Mouse (Mus musculus) hindbrain, embryonic 16.5 days (tissue): ENCODE measurements around the gene Ccdc190. TPM values are rescaled to one million over a fixed set of nuclear protein-coding genes. Genes with fewer than 3 reads are reported as not detected.

Source experiments
- ATAC-seq: fragments of 200-750 bp; cut with Nextera tagmentation; 2 replicates; pipeline ENCODE4 v1.8.0; 2017; ENCODE audit warnings: moderate TSS enrichment, moderate library complexity
- H3K27ac ChIP-seq: fragments of 300-500 bp; sonication (generic); 2 replicates; pipeline ENCODE4 v1.5.1; 2014; ENCODE audit warnings: low read depth, mild to moderate bottlenecking, control low read depth, low read length, moderate library complexity
- H3K27me3 ChIP-seq: fragments of 300-500 bp; sonication (generic); replicated peaks from 2 replicates; pipeline ENCODE4 v1.6.1; 2014; ENCODE audit warnings: low read length; ENCODE audit not compliant: control insufficient read depth, insufficient read depth
- H3K36me3 ChIP-seq: fragments of 300-500 bp; sonication (generic); 2 replicates; pipeline ENCODE4 v1.6.1; 2014; ENCODE audit warnings: mild to moderate bottlenecking, low read length, moderate library complexity, mixed read lengths; ENCODE audit not compliant: control insufficient read depth, insufficient read depth
- H3K4me1 ChIP-seq: fragments of 300-500 bp; sonication (generic); 2 replicates; pipeline ENCODE4 v1.6.1; 2014; ENCODE audit warnings: low read depth, low read length; ENCODE audit not compliant: control insufficient read depth, insufficient read depth
- H3K4me2 ChIP-seq: fragments of 300-500 bp; sonication (generic); 2 replicates; pipeline ENCODE4 v1.6.1; 2014; ENCODE audit warnings: mild to moderate bottlenecking, low read length, control low read depth, moderate library complexity
- H3K4me3 ChIP-seq: fragments of 300-500 bp; sonication (generic); 2 replicates; pipeline ENCODE4 v1.5.1; 2014; ENCODE audit warnings: mild to moderate bottlenecking, low read length, control low read depth, moderate library complexity
- H3K9ac ChIP-seq: fragments of 300-500 bp; sonication (generic); 2 replicates; pipeline ENCODE4 v1.6.1; 2014; ENCODE audit warnings: low read depth, mild to moderate bottlenecking, control low read depth, low read length, moderate library complexity
- H3K9me3 ChIP-seq: fragments of 300-500 bp; sonication (generic); 2 replicates; pipeline ENCODE4 v1.6.1; 2014; ENCODE audit warnings: mild to moderate bottlenecking, low read length, moderate library complexity; ENCODE audit not compliant: control insufficient read depth
- WGBS: fragments of 180-500 bp; shearing (Covaris S2); extraction: QIAGEN DNeasy Blood & Tissue Kit; methylation state at CpG from one replicate; pipeline ENCODE4 v1.1.7; 2014; 5-methylcytosine and 5-hydroxymethylcytosine counted together
- polyA plus RNA-seq: library from polyadenylated mRNA; unstranded; fragments of >200 nt; fragmentation: Nextera tagmentation; extraction: Ambion mirVana; gene quantifications from 2 replicates; pipeline ENCODE4 v1.2.1, GENCODE M21; 2015

Gene Ccdc190
- polyA plus RNA-seq, 1 experiment from 2014 or later = 3.2 TPM

- peaks cover 5% of the 10 kb centered on the region for H3K9me3 ChIP-seq
- H3K27ac ChIP-seq = no peak overlapping the region
- H3K4me3 ChIP-seq = no peak overlapping the region
- peaks cover 13% of the 10 kb centered on the region for H3K36me3 ChIP-seq
- WGBS = 71% methylated on average over 7 of the region's 7 CpGs
- H3K4me2 ChIP-seq = no peak overlapping the region
- H3K4me1 ChIP-seq = no peaks in the 10 kb centered on the region
- H3K9ac ChIP-seq = no peak overlapping the region
- H3K27me3 ChIP-seq = no peaks in the 10 kb centered on the region
- ATAC-seq = no peak
These were observed 19.8 kb downstream of the Ccdc190 start for GRCm38 (mm10) chr1:169948280-169948679.

DNA sequence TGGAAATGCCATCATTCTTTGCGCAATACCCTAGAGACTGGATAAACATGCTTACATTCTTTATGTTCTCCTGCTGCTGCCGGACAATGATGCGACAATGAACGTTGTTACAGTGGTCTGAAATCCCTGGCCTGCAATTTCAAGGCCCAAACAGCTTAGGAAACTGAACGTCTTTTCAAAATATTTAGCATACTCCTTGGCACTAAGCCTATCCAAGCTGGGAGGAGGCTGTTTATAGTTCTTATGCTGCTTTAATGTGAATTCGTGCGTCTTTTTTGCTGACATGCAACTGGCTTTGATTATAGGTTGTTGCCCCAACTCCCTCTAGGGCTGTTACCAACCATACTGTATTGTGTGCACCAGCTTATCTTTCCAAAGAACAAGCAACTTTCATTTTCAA is 20.4 kb downstream of the Ccdc190 start:
- 71% methylated on average over 7 of the region's 7 CpGs for WGBS
- no peak overlapping the region for H3K9ac ChIP-seq
- H3K4me2 ChIP-seq = no peak overlapping the region
- peaks cover 13% of the 10 kb centered on the region for H3K36me3 ChIP-seq
- H3K27ac ChIP-seq = no peak overlapping the region
- H3K4me1 ChIP-seq = no peaks in the 10 kb centered on the region
- H3K9me3 ChIP-seq = peaks cover 5% of the 10 kb centered on the region
- no peak overlapping the region for H3K4me3 ChIP-seq
- no peaks in the 10 kb centered on the region for H3K27me3 ChIP-seq
- no peak for ATAC-seq

- ATAC-seq = no peak
- WGBS = 75% methylated on average over 7 of the region's 7 CpGs
- Histone ChIP-seq H3K4me2 (no peak overlapping the region), H3K27ac (no peak overlapping the region), H3K9ac (no peak overlapping the region), H3K36me3 (peaks cover 22% of the 10 kb centered on the region), H3K4me3 (no peak overlapping the region), H3K9me3 (peaks cover 3% of the 10 kb centered on the region), H3K4me1 (no peaks in the 10 kb centered on the region), H3K27me3 (no peaks in the 10 kb centered on the region)
These were observed 21.5 kb downstream of the Ccdc190 start for GRCm38 (mm10) chr1:169949981-169950380.

GRCm38 (mm10) chr1:169950651-169951050 is 22.2 kb downstream of the Ccdc190 start:
- H3K4me1 ChIP-seq = no peaks in the 10 kb centered on the region
- H3K27ac ChIP-seq = no peak overlapping the region
- H3K27me3 ChIP-seq = no peaks in the 10 kb centered on the region
- no peak overlapping the region for H3K4me2 ChIP-seq
- WGBS = 91% methylated on average over 4 of the region's 4 CpGs
- peaks cover 2% of the 10 kb centered on the region; the same call in 1 of the 2 replicates for H3K9me3 ChIP-seq
- H3K4me3 ChIP-seq = no peak overlapping the region
- peaks cover 29% of the 10 kb centered on the region for H3K36me3 ChIP-seq
- no peak overlapping the region for H3K9ac ChIP-seq
- ATAC-seq = no peak

DNA sequence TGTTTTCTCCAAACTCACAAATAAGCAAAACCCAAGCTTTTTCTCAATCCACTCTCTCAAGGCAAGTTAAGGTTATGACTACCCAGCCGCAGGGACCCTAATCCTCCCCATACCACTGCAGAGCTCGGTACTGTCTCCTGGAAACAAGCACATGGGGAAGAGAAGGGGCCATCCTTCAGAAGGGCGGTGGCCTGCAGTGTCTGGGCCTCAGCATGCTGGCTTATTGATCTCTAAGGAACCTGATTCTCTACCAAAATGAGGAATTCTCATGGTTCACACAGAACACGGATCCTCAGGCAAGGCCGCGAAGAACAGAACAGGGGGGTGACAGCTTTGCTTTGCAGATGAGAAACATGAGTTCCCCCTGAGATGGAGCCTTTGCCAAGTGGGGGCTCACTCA is 23.1 kb downstream of the Ccdc190 start:
- no peak for ATAC-seq
- no peaks in the 10 kb centered on the region for H3K27me3 ChIP-seq
- no peak overlapping the region for H3K4me2 ChIP-seq
- H3K9me3 ChIP-seq = peaks cover 2% of the 10 kb centered on the region; the same call in 1 of the 2 replicates
- no peak overlapping the region for H3K9ac ChIP-seq
- WGBS = 91% methylated on average over 6 of the region's 6 CpGs
- peaks cover 32% of the 10 kb centered on the region for H3K36me3 ChIP-seq
- no peak overlapping the region for H3K27ac ChIP-seq
- H3K4me1 ChIP-seq = no peaks in the 10 kb centered on the region
- H3K4me3 ChIP-seq = no peak overlapping the region

- H3K9ac ChIP-seq = no peak overlapping the region
- peaks cover 38% of the 10 kb centered on the region for H3K36me3 ChIP-seq
- no peak overlapping the region for H3K4me2 ChIP-seq
- no peak for ATAC-seq
- no peak overlapping the region for H3K4me3 ChIP-seq
- 91% methylated on average over 10 of the region's 10 CpGs for WGBS
- no peaks in the 10 kb centered on the region for H3K27me3 ChIP-seq
- no peaks in the 10 kb centered on the region for H3K4me1 ChIP-seq
- H3K27ac ChIP-seq = no peak overlapping the region
- H3K9me3 ChIP-seq = peaks cover 2% of the 10 kb centered on the region; the same call in 1 of the 2 replicates
These were observed 24.2 kb downstream of the Ccdc190 start for GRCm38 (mm10) chr1:169952636-169953035.

DNA sequence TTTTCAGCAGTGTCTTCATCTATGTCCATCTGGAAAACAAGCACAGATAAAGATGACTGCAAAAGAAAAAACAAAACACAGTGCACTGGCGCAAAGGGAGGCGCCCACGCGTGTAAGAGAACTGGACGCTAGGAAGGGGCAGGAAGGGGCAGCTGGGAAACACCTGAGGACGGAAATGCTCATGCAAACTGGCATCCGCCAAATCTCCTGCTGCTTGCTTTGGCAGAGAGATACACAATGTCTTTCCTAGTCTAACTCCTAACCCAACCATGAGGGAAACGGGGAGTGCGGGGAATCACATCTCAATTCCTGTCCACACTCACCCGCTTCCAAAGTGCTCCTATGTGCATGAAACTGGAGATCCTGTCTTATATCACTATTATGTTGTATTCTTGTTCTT is 24.7 kb downstream of the Ccdc190 start:
- peaks cover 41% of the 10 kb centered on the region for H3K36me3 ChIP-seq
- WGBS = 95% methylated on average over 10 of the region's 10 CpGs
- H3K4me3 ChIP-seq = no peak overlapping the region
- ATAC-seq = no peak
- H3K9me3 ChIP-seq = peaks cover 2% of the 10 kb centered on the region; the same call in 1 of the 2 replicates
- no peaks in the 10 kb centered on the region for H3K4me1 ChIP-seq
- H3K27me3 ChIP-seq = no peaks in the 10 kb centered on the region
- no peak overlapping the region for H3K27ac ChIP-seq
- H3K9ac ChIP-seq = no peak overlapping the region
- H3K4me2 ChIP-seq = no peak overlapping the region

- peaks cover 9% of the 10 kb centered on the region; the same call in 1 of the 2 replicates for H3K36me3 ChIP-seq
- H3K9me3 ChIP-seq = no peaks in the 10 kb centered on the region
- ATAC-seq = peak; percentile 100
- peaks cover 13% of the 10 kb centered on the region for H3K4me1 ChIP-seq
- H3K4me2 ChIP-seq = peak within 1 kb of the TSS; percentile 71
- WGBS = under 1% methylated on average over 48 of the region's 48 CpGs
- peak within 1 kb of the TSS; percentile 66 for H3K9ac ChIP-seq
- no peaks in the 10 kb centered on the region for H3K27me3 ChIP-seq
- peak within 1 kb of the TSS; percentile 85 for H3K27ac ChIP-seq
- H3K4me3 ChIP-seq = peak within 1 kb of the TSS; percentile 74
These were observed 40.5 kb downstream of the Ccdc190 start, which contains the start of gene Hsd17b7 for GRCm38 (mm10) chr1:169968792-169969515. Gene Hsd17b7 (minus strand): TSS chr1:169969241.

DNA sequence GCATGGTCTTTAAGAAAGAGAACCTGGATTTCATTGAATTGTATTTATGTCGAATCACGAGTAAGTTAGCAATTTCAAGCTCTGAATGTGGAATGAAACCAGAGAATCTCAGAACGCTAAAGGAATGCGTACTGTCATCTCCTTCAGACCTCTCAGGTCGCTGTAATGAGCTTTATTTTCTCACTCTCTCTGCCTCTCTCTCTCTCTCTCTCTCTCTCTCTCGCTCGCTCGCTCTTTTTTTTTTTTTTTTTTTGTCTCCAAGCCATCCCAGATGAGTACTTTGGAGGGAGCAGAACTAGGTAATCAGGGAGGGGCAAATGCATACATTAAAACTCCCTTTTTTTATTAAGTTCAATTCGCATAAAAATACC is 41.1 kb downstream of the Ccdc190 start:
- Histone ChIP-seq H3K9ac (peak overlapping the region; percentile 56), H3K4me1 (peaks cover 13% of the 10 kb centered on the region), H3K4me3 (peak overlapping the region; percentile 74), H3K27me3 (no peaks in the 10 kb centered on the region), H3K4me2 (peak overlapping the region; percentile 66), H3K27ac (peak overlapping the region; percentile 85), H3K9me3 (no peaks in the 10 kb centered on the region), H3K36me3 (peaks cover 9% of the 10 kb centered on the region; the same call in 1 of the 2 replicates)
- peak; percentile 69 for ATAC-seq
- under 1% methylated on average over 8 of the region's 9 CpGs for WGBS
